Mouse (Mus musculus): ENCODE results near the gene Olfr692.
"Not testable (repeated sequence)": the region's sequence is repeated elsewhere in the genome, so short reads cannot be mapped to it uniquely, and the experiment has no call there.

Olfr692 gene

DNA sequence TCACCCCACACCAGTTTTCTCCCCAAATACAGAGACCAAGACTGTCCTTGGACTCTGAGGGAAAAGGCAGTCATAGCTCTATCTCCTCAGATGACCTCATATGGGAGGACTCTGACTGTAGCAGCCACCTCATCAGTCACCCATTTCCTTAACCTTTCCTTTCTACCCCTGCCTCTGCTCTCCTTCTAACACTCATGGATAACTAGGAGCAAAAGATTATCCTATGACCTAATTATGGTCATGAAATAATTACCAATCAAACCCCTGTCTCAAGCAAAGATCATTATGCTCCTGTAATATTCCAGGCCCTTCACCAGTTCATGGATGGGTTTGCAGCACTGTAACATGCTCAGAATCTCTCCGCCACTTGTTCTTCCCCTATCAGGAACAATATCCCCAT is at the start of gene Olfr692:
Gene Olfr692, plus strand, starts transcription at position 301 of the 400 bp plus-strand sequence.
- DNase-seq (ENCODE audit: low spot score in 2 of 2), result no peak

GRCm38 (mm10) chr7:105325302-105325701 is 42.7 kb upstream of the Olfr692 start:
- DNase-seq (ENCODE audit: low spot score in 2 of 2), result no peak

GRCm38 (mm10) chr7:105334004-105334403 is 34.0 kb upstream of the Olfr692 start, which contains the start of gene Olfr690:
Gene Olfr690, minus strand, starts transcription at chr7:105334104.
- DNase-seq (ENCODE audit: low spot score in 2 of 2), result no peak

GRCm38 (mm10) chr7:105342170-105342569 is 25.9 kb upstream of the Olfr692 start, which contains the start of gene Olfr691:
Gene Olfr691, minus strand, starts transcription at chr7:105342270.
- no peak for DNase-seq (ENCODE audit: low spot score in 2 of 2)

DNA sequence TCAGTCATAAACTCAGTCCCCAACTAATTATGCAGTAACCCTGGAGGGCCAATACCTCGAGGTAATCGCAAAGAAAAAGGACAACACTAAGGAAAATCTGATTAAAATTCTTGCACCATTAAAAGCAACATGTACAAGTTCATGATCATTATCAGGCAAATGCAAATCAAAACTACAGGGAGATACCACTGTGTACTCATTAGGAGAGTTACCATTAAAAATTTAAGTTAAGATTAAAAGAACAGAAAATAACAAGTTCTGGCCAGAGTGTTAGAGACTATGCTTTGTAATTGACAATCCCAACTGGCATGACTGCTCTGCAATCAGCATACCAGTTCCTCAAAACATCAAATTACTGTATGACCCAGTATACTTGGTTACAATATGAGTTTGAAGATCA is 25.3 kb upstream of the Olfr692 start:
- no peak for DNase-seq (ENCODE audit: low spot score in 2 of 2)

DNA sequence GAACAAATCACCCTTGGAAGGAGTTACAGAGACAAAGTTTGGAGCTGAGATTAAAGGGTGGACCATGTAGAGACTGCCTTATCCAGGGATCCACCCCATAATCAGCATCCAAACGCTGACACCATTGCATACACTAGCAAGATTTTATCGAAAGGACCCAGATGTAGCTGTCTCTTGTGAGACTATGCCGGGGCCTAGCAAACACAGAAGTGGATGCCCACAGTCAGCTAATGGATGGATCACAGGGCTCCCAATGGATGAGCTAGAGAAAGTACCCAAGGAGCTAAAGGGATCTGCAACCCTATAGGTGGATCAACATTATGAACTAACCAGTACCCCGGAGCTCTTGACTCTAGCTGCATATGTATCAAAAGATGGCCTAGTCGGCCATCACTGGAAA is 12.0 kb upstream of the Olfr692 start:
- not testable (repeated sequence) for DNase-seq (ENCODE audit: low spot score in 2 of 2)

GRCm38 (mm10) chr7:105356487-105356886 is 11.5 kb upstream of the Olfr692 start:
- not testable (repeated sequence) for DNase-seq (ENCODE audit: low spot score in 2 of 2)

DNA sequence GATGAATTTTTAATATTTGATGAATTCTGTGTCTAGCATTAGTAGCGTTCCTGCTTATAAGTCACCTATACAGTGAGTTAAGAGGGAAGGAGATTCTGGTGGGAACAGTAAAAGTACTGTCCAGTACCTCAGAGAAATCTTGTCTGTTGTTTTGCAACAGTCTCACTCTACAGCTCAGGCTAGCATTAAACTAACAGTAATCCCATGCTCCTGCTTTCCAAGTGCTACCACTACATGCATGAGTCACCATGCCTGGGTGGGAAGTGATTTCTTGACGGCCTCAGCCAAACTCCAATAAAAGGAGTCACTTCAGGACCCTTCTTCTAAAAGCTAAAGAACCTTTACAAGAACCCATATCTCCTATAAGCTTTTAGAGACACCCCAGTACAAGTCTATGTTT is 6.3 kb upstream of the Olfr692 start:
- DNase-seq (ENCODE audit: low spot score in 2 of 2), result no peak

GRCm38 (mm10) chr7:105367268-105367667 is 762 bp upstream of the Olfr692 start:
- no peak for DNase-seq (ENCODE audit: low spot score in 2 of 2)

DNA sequence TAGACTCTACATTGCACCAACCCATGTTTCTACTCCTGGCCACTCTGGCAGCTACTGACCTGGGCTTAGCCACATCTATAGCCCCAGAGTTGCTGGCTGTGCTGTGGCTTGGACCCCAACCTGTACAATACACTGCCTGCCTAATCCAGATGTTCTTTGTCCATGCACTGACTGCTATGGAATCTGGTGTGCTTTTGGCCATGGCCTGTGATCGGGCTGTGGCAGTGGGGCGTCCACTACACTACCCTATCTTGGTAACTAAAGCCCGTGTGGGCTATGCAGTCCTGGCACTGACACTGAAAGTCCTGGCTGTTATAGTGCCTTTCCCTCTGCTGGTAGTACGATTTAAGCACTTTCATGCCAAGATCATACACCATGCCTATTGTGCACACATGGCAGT is 491 bp downstream of the Olfr692 start:
- DNase-seq (ENCODE audit: low spot score in 2 of 2), result no peak

- DNase-seq (ENCODE audit: low spot score in 2 of 2), result no peak
Measured at GRCm38 (mm10) chr7:105372912-105373311, 4.9 kb downstream of the Olfr692 start.

DNA sequence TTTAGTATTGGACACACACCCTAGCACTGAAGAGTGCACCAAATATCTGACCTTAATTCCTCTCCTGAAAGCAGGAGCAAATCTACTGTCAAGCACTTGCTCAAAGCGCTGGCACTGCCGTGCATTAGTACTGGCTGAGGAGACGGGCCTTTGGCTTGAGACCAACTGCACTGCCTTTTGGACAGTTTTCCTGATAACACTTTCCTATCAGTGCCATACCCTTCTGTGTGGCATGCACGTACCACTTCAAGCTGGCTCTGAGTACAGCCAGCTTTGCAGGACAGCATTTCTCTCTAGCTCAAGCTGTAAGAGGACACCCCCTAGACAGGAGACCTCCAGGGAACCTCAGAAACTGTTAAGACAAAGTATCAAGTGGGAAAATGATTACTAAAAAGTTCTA is 5.5 kb downstream of the Olfr692 start:
- no peak for DNase-seq (ENCODE audit: low spot score in 2 of 2)

GRCm38 (mm10) chr7:105373976-105374375 is 5.9 kb downstream of the Olfr692 start:
- DNase-seq (ENCODE audit: low spot score in 2 of 2), result no peak

DNA sequence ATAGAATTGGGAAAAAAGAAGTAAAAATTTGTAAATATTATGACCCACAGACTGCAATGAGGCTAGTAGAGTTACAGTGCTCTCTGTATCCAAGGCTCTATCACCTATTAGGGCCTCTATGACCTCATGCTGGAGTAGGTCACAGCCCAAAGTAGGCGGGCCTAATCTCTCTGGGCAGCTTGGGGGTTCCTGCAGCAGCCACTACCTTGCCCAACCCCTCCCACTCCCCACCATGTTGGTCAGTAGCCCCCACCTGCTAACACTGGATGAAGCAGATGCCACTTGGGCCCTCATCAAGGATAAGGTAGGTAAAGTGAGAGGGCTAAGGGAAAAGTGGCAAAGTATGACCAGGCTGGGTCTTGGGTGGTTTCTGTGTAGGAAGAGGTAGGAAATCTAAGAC is 6.8 kb downstream of the Olfr692 start, which contains the start of gene Gm5901:
Gene Gm5901, plus strand, starts transcription at position 173 of the 400 bp plus-strand sequence.
- no peak for DNase-seq (ENCODE audit: low spot score in 2 of 2)

DNA sequence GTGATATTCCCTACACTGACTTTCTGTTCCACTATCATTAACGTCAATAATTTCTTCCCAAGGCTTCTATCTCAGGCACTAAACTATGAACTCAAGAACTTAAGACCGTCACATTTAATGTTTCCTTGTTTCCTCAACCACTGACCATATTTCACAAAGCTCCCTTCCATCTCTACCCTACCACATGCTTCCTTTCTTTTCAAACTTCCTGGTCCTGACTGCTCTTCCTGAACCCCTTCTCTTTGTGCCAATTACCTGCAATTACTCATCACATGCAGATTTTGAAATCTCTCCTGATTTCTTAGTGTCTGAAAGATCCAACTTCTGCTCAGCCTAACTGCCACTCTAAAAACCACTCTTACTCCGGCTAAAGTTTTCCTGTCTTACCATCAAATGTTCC is 12.3 kb downstream of the Olfr692 start:
- no peak for DNase-seq (ENCODE audit: low spot score in 2 of 2)

DNA sequence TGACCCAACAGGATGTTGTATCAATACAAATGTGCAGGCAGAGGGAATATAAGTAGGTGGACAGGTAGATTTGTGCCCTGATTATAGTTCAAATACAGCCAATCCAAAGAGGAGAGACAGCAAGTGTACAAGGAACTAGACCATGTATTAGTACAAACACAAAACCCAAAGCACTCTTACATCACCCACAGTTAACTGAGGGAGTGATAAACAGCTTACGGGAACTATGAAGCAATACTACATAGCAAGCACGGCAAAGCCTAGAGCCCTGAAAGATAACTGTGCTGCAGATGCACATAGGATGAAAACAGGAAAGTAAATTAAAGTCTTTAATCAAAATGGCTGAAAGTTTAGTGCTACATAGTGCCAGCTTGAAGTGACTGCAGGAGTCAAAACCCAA is 19.7 kb downstream of the Olfr692 start:
- DNase-seq (ENCODE audit: low spot score in 2 of 2), result no peak

DNA sequence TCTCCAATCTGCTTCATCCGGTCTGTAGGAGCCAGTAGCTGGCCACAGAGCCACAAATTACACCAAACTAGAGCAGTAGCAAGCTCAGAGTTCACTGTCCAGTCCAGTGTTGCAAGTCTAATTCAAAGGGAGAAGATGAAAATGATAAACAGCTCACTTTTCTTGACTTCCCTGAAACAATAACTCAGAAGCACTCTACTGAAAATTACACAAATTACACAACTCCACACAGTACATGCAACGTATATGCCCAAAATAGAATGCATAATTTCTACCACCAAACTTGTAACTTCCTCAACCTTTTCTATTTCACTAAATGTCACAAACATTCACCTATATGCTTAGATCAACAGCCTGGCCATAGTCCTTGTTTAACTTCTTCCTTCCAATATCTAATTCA is 22.2 kb downstream of the Olfr692 start:
- DNase-seq (ENCODE audit: low spot score in 2 of 2), result no peak

DNA sequence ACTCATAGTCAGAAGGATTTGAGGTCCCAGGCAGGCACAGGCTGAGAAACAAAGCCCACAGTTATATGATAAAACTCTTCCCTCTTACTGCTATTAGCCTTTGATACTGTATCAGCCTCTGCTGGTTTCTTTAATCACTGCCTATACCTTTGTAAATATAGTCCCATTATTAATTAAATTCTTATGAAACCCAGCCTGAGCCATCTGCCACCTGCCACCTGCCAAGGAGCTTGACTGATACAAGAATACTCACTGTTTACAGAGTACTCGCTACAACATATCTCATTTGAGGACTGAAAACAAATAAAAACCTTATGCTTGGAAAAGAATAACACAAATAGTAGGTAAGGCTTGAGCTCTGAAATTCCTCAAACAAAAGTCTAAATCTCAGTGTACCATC is 26.6 kb downstream of the Olfr692 start:
- DNase-seq (ENCODE audit: low spot score in 2 of 2), result no peak

GRCm38 (mm10) chr7:105395131-105395820 is 27.2 kb downstream of the Olfr692 start:
- DNase-seq (ENCODE audit: low spot score in 2 of 2), result no peak

DNA sequence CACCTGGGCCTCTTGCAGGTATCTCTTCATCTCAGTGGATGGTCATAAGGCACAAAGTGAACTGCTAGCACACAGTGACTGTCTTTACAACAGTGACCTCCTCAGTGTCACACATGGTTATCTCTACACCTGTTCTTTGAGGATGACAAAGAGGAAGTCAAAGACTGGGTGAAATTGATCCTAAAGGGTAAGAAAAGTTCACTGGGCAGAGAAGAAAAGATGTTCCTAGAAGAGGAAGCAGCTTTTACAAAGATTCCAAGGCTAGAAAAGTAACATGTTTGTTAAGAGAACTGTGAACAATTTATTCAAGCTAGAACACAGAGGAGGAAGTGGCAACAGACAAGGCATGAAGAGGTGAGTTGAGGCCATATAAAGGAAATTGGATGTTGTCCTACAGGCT is 28.1 kb downstream of the Olfr692 start:
- DNase-seq (ENCODE audit: low spot score in 2 of 2), result no peak

DNA sequence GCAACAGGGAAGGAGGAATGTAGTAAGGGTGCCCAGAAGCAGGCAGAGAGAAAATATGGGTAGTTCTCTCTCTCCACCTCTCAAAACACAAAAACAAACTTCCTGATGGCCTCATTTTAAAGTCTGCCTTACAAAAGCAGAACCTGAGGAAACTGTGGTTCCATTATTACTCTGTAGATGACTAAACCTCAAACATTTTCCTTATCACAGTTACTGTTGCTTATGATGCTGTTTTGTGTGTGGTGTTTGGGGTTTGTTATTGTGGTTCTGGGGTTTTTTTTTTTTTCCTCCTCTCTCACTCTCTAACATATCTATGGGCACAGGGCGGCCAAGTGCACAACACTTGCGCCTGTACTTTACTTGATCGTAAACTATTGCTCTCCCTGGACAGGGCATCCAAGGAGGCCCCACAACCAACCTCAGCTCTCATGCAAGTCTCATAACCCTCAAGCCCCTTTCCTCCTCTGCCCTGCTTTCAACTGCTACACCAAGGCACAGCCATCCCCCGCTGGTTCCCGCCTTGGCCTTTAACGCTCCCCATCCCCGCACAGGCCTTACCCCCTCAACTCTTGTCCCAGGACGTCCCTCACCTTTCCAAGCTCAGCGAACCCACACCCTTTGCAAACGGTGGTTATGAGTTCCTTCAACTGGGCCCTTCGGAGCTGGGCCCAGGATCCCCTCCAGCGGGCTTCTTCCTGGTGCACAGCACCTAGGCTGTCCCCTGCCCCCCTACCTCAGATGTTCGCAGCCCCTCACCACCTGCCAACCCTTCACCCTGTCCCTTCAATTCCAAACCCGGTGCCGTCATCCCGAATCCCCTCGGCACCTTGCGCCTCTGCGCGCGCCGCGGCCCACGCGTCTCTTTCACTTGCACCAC is 31.3 kb downstream of the Olfr692 start:
- peak in 1 of 2 experiments; percentile 8 for DNase-seq (ENCODE audit: low spot score in 2 of 2)

DNA sequence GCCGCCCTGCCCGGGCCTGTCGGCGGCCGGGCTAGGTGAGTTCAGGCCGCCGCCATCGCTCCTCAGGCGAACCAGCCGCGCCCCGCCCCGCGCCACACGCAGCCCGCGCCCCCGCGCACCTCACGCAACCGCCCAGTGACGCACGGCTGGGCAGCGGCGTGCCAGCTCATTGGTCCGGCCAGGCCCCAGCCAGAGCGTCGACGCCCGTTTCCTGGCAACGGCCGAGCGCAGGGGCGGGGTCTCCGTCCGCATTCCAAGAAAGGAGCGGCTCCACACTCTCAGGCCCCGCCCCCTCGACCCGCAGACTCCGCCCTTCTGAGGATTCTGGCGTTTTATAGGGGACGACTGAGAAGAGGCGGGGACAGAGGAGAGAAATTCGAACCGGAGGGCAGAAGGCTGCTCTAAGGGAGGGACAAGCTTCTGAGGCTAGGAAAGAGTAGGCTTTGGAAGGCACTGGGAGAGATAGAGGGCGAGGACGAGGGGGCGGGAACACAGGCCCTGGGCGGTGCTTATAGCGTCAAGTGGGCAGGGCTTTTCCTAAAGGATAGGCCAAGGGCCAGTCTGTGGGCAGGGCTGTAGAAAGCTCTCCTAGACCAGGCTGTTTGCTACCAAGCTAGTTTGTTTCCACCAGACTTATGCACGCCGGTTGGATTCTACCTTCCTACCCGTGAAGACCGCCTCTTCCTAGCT is 32.0 kb downstream of the Olfr692 start, which contains the start of gene Fam160a2:
Gene Fam160a2, minus strand, starts transcription at position 120 of the 690 bp plus-strand sequence.
- peak; percentile 98 for DNase-seq (ENCODE audit: low spot score in 2 of 2)

Data from spleen, postnatal 14 days (tissue).